Mouse (Mus musculus) neutrophil, adult 65 days (primary cell): ENCODE measurements around the gene Paqr8. TPM values are rescaled to one million over a fixed set of nuclear protein-coding genes. Genes with fewer than 3 reads are reported as not detected.

Experiments used
- total RNA-seq: library from RNA; stranded (reverse); gene quantifications from 2 replicates; pipeline ENCODE4 v1.2.4, GENCODE M21; 2023

Gene Paqr8
- total RNA-seq: 0.09 and 0.38 TPM in 2 replicates

DNA sequence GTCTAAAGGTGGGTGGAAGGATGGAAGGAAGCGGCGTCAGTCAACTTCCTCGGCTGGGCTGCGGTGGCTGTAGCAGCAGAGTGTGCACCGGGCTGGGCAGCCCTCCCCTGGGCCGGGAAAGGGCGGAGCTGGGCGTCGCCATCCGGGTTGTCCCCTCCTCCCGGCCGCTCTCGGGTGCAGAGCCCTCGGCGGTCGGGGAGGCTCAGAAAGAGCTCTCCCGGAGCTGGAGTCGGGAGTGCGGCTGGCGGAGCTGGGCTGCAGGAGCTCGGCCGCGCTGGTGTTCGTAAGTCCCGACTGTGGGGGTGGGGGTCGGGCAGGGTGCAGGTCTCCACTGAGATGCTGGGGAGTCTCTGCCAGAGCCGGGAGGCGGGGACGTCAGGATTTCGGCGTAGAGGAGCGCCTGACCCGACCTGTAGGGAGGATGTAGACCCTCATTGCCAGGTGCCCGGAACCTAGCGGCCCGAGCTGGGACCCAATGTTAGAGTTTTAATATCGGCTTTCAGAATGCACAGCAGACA, at the start of gene Paqr8:
Gene Paqr8, plus strand, starts transcription at position 203 of the 518 bp plus-strand sequence.

DNA sequence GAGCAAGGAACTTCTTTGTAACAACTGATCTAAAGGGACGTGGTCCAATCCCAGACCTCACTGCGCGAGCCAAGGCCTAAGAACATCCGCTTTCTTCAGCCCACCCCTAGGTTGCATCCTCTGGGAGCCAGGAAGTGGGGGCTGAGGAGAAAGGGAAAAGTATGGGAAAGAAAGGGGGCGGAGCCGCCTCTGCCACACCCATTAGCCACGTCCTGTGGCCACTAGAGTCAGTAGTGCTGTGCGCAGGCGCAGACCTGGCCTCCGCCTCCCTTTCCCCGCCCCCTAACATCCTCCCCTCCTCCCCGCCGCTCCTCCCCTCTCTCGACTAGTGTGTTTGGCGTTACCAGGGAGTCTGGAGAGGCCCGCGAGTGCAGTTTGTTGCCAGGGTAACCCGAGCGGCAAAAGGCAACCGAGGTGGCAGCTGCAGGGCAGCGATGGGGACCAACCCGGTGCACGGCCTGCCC, 60.9 kb downstream of the Paqr8 start, which contains the start of gene Efhc1:
Gene Efhc1, plus strand, starts transcription at position 327 of the 464 bp plus-strand sequence.

Other genes with a start within 250 kb of the Paqr8 start
- gene Il17a, start 159.7 kb upstream of the Paqr8 start, total RNA-seq: not detected in 2 replicates
- 0.73 TPM in 1 of 2 replicates, not detected in the other for gene Il17f, start 100.0 kb upstream of the Paqr8 start, total RNA-seq
- 101 and 131 TPM in 2 replicates for gene Mcm3, start 70.3 kb upstream of the Paqr8 start, total RNA-seq
- gene Efhc1, start 61.0 kb downstream of the Paqr8 start, total RNA-seq: 0.25 and 0.28 TPM in 2 replicates
- 15.4 and 21.6 TPM in 2 replicates for gene Tram2, start 188.6 kb downstream of the Paqr8 start, total RNA-seq